Mouse (Mus musculus): Measurements from ENCODE around the gene U2surp.

DNA sequence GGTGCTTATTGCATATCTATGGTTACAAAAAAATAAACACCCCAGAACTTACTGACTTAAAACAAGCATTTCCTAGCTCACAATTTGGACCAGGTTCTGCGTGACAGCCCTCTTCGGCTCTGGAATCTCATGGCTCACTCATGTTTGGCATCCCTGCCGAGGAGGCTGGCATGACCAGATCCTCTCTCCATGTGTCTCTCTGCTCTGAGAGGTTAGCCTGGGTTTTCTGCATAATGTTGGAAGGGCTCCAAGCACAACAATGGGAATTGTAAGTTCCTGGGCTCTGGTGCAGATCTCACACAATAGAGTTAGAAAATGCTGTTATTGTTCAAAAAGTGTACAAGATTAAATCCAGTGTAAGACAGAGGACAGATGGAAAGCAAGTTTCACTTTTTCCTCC, 19.3 kb upstream of the U2surp start:
- TF ChIP-seq CTCF (IDR thresholded peaks at IDR 0.05; ENCODE audit: borderline replicate concordance, control insufficient read depth, extremely low read depth, insufficient read depth, low read length, poor library complexity) (no peak), POLR2A (IDR thresholded peaks at IDR 0.05; ENCODE audit: control insufficient read depth, extremely low read depth, insufficient read depth, low read length, poor library complexity) (no peak)

All from thymus, adult 2 months (tissue).